Mouse (Mus musculus): ENCODE measurements at regions not wholly inside any gene's neighbourhood (a gene's known extent, or its start where the extent isn't known, plus 50 kb on each side); places are given as distances from the start of the nearest gene placed in this dataset.

DNA sequence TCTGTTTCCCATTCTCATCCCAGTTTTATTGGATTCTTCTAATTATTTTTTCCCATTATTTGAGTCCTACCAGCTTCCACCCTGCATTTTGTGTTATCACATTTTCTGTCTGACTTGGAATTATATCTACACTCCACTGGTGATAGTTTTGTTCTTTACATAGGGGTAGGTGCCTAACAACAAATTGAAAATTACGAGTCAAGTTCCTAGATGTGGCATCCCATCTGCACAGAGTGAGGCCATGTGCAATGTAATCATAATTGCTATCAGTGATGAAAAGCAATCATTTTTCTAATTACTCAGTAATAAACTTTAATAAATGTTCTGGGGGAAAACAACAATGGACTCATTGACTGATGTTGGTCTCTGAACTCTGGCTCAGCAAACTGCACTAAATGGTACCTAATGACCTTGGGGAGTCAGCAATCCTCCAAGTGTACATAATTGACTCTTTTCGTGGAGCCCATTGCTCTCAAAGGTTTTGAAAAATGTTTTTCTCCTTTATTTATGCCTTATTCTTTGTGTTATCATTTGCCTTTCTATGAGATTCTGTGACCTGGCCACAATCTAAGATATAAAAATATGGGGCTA, 250.6 kb upstream of the Rspo3 start:
- WGBS = 57% methylated on average over 2 of the region's 2 CpGs

DNA sequence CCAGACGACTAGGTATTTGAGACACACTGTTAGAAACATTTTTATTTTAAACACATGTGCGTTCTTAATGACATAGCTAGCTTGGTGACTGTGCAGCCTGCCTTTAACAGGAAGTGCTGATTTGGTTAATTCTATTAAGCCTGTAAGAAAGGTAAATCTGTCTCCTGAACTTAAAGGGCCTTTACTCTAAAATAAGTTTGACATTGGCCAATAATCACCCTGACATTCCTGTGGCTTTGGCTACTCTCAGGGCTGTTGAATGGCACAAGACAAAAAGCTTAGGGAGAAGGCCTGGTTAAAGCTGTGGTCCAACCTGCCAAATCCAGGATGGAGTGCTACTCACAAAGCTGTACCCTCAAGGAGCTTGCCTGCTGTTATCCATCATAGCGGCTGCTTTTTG, 201.0 kb upstream of the Rspo3 start:
- Histone ChIP-seq H3K4me1 (no peaks in the 10 kb centered on the region), H3K27ac (replicated peaks) (no peak overlapping the region), H3K27me3 (no peaks in the 10 kb centered on the region), H3K4me2 (replicated peaks) (no peak overlapping the region), H3K4me3 (replicated peaks) (no peak overlapping the region), H3K9me3 (replicated peaks) (no peaks in the 10 kb centered on the region), H3K9ac (no peak overlapping the region), H3K36me3 (no peaks in the 10 kb centered on the region)
- no peak for ATAC-seq (ENCODE audit: insufficient number of reproducible peaks, low FRiP score, low TSS enrichment, low read depth)
- 35% methylated on average over 3 of the region's 3 CpGs for WGBS

More for the DNA sequence above, 250.6 kb upstream of the Rspo3 start:
- no peak overlapping the region for H3K27ac ChIP-seq (replicated peaks)
- no peaks in the 10 kb centered on the region for H3K27me3 ChIP-seq
- no peaks in the 10 kb centered on the region for H3K4me1 ChIP-seq
- no peaks in the 10 kb centered on the region for H3K9me3 ChIP-seq (replicated peaks)
- no peak overlapping the region for H3K9ac ChIP-seq
- H3K4me3 ChIP-seq (replicated peaks) = no peak overlapping the region
- H3K36me3 ChIP-seq = no peaks in the 10 kb centered on the region
- H3K4me2 ChIP-seq (replicated peaks) = no peak overlapping the region
- ATAC-seq (ENCODE audit: insufficient number of reproducible peaks, low FRiP score, low TSS enrichment, low read depth) = no peak

DNA sequence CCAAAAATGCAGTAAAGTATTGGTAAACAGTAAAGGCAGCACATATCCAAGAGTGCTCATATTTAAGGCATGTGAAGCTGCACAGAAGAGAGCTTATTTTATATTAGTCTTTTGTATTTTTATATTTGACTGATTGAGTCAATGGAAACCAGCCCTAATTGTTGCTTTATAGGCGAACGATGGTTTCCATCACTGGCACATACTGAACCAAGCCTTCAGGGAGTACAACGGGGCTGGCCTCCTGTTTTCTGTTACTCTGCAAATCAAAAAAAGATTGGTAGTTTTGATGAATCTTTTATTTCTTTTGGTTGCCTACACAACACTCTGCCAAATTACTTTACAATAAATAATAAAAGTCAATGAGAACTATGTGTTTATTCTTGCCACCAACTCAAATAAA, 189.7 kb upstream of the Rspo3 start:
- no peak overlapping the region for H3K9ac ChIP-seq
- WGBS = 43% methylated on average over 3 of the region's 3 CpGs
- H3K27ac ChIP-seq (replicated peaks) = no peak overlapping the region
- H3K36me3 ChIP-seq = no peaks in the 10 kb centered on the region
- H3K27me3 ChIP-seq = no peaks in the 10 kb centered on the region
- H3K4me3 ChIP-seq (replicated peaks) = no peak overlapping the region
- H3K4me1 ChIP-seq = no peaks in the 10 kb centered on the region
- no peak for ATAC-seq (ENCODE audit: insufficient number of reproducible peaks, low FRiP score, low TSS enrichment, low read depth)
- no peak overlapping the region for H3K4me2 ChIP-seq (replicated peaks)
- H3K9me3 ChIP-seq (replicated peaks) = no peaks in the 10 kb centered on the region

DNA sequence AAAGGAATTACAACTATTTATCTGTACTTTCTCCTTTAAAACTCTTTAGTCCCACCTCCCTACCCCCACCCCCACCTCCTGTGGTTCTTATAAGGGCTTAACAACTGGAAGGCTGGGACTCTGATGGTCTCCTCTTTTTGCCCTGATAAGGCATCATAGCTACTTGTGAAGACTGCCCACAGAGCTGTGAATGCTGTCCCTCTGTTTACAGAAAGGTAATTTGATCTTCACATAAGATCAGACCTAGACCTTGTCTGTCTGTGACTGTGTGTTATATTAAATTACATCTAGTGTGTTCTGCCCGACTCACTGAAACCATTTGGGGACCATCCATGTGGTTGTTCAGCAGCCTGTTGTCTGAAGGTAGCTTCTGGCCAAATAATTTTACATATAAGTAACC, 175.3 kb upstream of the Rspo3 start:
- 11% methylated on average over 1 of the region's 1 CpGs for WGBS
- ATAC-seq (ENCODE audit: insufficient number of reproducible peaks, low FRiP score, low TSS enrichment, low read depth) = no peak
- no peak overlapping the region for H3K4me2 ChIP-seq (replicated peaks)
- H3K27me3 ChIP-seq = no peaks in the 10 kb centered on the region
- no peaks in the 10 kb centered on the region for H3K4me1 ChIP-seq
- H3K36me3 ChIP-seq = no peaks in the 10 kb centered on the region
- no peak overlapping the region for H3K27ac ChIP-seq (replicated peaks)
- no peaks in the 10 kb centered on the region for H3K9me3 ChIP-seq (replicated peaks)
- H3K4me3 ChIP-seq (replicated peaks) = no peak overlapping the region
- no peak overlapping the region for H3K9ac ChIP-seq

DNA sequence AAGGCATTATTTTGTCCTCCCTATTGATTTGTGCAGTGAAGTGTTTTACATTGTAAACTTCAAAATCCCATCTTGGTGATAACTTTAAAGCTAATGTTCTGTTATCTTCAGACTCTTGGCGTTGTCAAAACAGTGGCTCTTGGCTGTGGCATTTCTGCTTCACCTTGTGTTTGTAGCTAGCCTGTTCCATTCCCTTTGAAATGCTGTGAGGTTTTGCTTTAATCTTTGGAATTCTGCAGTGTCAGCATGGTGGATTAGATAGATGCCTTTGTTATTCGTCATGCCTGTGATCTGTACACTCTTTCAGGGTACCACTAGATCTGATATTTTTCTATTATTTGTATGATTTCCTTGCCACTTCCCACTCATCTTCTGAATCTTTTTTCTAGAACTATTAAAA, 173.0 kb upstream of the Rspo3 start:
- WGBS = 46% methylated on average over 2 of the region's 2 CpGs
- Histone ChIP-seq H3K4me1 (no peaks in the 10 kb centered on the region), H3K36me3 (no peaks in the 10 kb centered on the region), H3K27me3 (no peaks in the 10 kb centered on the region), H3K4me3 (replicated peaks) (no peak overlapping the region), H3K9me3 (replicated peaks) (no peaks in the 10 kb centered on the region), H3K9ac (no peak overlapping the region), H3K27ac (replicated peaks) (no peak overlapping the region), H3K4me2 (replicated peaks) (no peak overlapping the region)
- ATAC-seq (ENCODE audit: insufficient number of reproducible peaks, low FRiP score, low TSS enrichment, low read depth) = no peak

DNA sequence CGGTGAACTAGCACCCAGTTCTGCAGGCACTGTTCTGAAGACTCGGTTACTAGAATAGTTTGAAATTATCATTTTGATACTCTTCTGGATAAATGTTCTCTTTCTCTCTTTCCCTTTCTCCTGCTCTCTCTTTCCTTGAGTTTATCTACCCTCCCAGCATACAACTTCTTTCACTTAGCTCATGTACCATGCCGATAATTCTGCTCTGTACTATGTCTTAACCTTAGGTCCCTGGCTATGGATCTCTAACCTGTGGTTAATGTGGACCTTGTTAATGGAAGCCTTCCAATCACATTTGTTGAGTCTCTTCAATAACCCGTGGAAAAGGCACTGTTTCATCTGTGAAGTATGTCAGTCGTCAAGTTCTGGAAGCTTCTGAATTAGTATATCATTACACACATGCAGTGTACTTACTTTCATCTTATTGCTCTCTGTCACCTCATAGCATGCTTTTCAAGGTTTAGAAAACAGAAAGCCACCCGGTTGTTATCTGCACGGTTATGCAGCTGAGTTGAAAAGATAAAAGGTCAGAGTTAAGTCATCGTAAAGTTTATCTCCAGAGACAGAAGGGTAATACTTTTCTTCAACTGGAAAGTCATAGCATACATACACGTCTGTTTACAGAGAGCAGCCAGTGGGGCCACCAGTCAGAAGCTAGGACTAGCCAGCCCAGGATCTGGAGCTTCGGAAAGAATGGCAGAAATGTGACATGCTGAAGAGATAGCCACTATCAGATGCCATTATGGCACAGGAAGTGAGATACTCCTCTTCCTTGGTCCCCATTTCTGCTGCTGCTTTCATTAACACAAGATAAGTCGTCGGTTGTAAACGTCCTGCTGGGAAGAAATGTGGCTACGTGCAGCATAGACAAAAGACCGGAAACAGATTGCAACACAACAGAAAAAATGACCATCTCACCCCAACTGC, 157.6 kb upstream of the Rspo3 start:
- H3K4me1 ChIP-seq = no peaks in the 10 kb centered on the region
- H3K4me2 ChIP-seq (replicated peaks) = no peak overlapping the region
- H3K4me3 ChIP-seq (replicated peaks) = no peak overlapping the region
- no peak for ATAC-seq (ENCODE audit: insufficient number of reproducible peaks, low FRiP score, low TSS enrichment, low read depth)
- H3K27me3 ChIP-seq = no peaks in the 10 kb centered on the region
- no peak overlapping the region for H3K27ac ChIP-seq (replicated peaks)
- H3K36me3 ChIP-seq = no peaks in the 10 kb centered on the region
- no peak overlapping the region for H3K9ac ChIP-seq
- WGBS = 79% methylated on average over 15 of the region's 15 CpGs
- H3K9me3 ChIP-seq (replicated peaks) = no peaks in the 10 kb centered on the region

DNA sequence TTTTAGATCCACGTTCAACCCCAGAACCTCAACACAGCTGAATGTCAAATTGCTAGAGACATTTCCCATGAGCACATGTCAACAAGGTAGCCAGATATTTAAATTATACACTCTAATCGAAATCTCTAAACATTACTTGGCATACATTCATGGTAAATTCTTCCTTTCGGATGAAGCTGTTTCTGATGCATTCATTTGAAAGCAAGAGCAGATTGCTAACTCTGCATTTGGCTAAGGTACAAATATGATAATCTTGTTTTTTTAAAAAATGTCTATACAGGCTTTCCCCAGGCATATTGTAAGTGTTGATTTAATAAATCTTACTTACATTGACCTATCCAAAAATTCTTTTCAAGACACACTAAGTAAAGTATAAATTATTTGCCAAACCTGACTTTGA, 153.9 kb upstream of the Rspo3 start:
- H3K4me3 ChIP-seq (replicated peaks) = no peak overlapping the region
- no peaks in the 10 kb centered on the region for H3K36me3 ChIP-seq
- H3K27me3 ChIP-seq = no peaks in the 10 kb centered on the region
- no peak overlapping the region for H3K27ac ChIP-seq (replicated peaks)
- ATAC-seq (ENCODE audit: insufficient number of reproducible peaks, low FRiP score, low TSS enrichment, low read depth) = no peak
- H3K4me1 ChIP-seq = no peaks in the 10 kb centered on the region
- no peaks in the 10 kb centered on the region for H3K9me3 ChIP-seq (replicated peaks)
- H3K9ac ChIP-seq = no peak overlapping the region
- H3K4me2 ChIP-seq (replicated peaks) = no peak overlapping the region
- 47% methylated on average over 3 of the region's 3 CpGs for WGBS

DNA sequence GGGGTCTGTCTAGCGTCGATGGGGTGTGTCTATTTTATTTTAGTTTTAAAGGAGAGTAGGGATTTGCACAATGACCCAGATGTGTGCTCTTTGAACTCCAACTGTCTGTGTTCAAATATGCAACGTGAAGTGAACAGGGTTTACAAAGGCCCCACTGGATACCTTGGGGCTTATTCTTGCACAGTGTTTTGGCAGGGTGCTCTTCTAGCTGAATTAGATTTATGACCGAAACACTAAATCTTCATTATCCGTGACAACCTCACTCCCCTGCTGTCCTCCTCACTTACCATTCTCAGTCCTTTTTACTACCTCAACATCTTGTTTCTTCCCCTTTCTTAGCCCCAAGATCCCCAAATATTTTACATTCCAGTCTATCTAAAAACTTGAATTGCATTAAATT, 151.3 kb upstream of the Rspo3 start:
- Histone ChIP-seq H3K27ac (replicated peaks) (no peak overlapping the region), H3K9ac (no peak overlapping the region), H3K36me3 (no peaks in the 10 kb centered on the region), H3K27me3 (no peaks in the 10 kb centered on the region), H3K4me2 (replicated peaks) (no peak overlapping the region), H3K9me3 (replicated peaks) (no peaks in the 10 kb centered on the region), H3K4me3 (replicated peaks) (no peak overlapping the region), H3K4me1 (no peaks in the 10 kb centered on the region)
- ATAC-seq (ENCODE audit: insufficient number of reproducible peaks, low FRiP score, low TSS enrichment, low read depth) = no peak
- WGBS = 59% methylated on average over 5 of the region's 5 CpGs

DNA sequence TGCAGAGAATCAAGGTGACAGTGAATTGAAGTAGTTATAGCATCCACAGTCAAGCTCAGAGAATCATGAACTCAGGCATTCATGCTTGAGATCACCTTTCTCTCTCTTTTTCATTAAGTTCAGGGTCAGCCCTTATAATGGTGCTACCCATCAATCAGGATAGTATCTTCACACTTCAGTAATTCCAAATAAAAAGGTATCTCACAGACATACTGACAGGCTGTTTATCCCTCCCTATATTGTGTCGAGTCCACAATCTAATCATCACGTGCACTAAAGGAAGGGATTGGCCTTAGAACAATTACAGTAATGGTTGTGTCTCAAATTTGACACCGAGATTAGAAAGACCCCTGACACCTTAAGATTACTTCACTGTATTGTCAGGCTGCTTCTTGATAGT, 138.7 kb upstream of the Rspo3 start:
- no peaks in the 10 kb centered on the region for H3K36me3 ChIP-seq
- WGBS = 65% methylated on average over 3 of the region's 3 CpGs
- no peaks in the 10 kb centered on the region for H3K27me3 ChIP-seq
- H3K4me3 ChIP-seq (replicated peaks) = no peak overlapping the region
- no peak overlapping the region for H3K9ac ChIP-seq
- no peak for ATAC-seq (ENCODE audit: insufficient number of reproducible peaks, low FRiP score, low TSS enrichment, low read depth)
- H3K4me2 ChIP-seq (replicated peaks) = no peak overlapping the region
- H3K4me1 ChIP-seq = no peaks in the 10 kb centered on the region
- H3K9me3 ChIP-seq (replicated peaks) = no peaks in the 10 kb centered on the region
- H3K27ac ChIP-seq (replicated peaks) = no peak overlapping the region

DNA sequence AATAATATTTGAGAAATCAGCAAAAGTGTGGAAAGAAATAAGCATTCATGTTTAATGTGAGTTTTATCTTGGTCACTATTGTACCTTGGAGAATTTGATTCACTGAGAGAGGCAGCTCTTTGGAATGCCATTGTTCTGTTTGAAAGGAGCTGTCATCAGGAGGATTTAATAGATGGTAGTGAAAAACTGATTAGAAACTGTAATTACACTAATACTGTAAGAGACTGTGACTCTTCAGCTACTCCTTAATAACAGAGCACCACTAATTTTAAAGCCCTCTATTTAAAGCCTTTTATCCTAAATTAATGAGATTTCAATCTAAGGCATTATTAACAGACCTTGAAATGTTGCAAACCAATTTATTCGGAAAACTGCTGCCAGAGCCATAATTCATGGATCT, 126.1 kb upstream of the Rspo3 start:
- Histone ChIP-seq H3K27ac (replicated peaks) (no peak overlapping the region), H3K9ac (no peak overlapping the region), H3K9me3 (replicated peaks) (no peaks in the 10 kb centered on the region), H3K4me1 (no peaks in the 10 kb centered on the region), H3K4me2 (replicated peaks) (no peak overlapping the region), H3K27me3 (no peaks in the 10 kb centered on the region), H3K4me3 (replicated peaks) (no peak overlapping the region), H3K36me3 (no peaks in the 10 kb centered on the region)
- 60% methylated on average over 1 of the region's 1 CpGs for WGBS
- ATAC-seq (ENCODE audit: insufficient number of reproducible peaks, low FRiP score, low TSS enrichment, low read depth) = no peak

DNA sequence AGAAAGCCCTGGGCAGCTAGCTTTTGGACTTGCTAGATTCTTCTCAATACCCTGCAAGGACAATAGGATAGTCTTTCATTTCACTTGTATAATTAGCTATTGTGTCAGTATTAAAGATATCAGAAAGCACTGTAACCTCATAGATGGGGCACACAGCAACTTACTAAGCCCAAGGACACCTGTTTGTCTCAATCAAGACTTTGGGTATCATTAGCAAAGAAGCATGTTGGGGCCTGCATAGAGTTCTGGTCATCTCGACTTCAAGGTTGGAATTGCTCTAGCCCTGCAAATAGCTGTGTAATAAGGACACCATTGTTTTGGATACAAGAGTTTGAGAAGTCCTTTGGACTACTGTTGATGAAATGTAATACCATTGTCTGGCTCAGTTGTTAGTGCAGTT, 104.6 kb upstream of the Rspo3 start:
- Histone ChIP-seq H3K9ac (no peak overlapping the region), H3K27me3 (no peaks in the 10 kb centered on the region), H3K27ac (replicated peaks) (no peak overlapping the region), H3K4me3 (replicated peaks) (no peak overlapping the region), H3K4me1 (no peaks in the 10 kb centered on the region; the same call in 1 of the 2 replicates), H3K36me3 (no peaks in the 10 kb centered on the region), H3K4me2 (replicated peaks) (no peak overlapping the region), H3K9me3 (replicated peaks) (no peaks in the 10 kb centered on the region)
- WGBS = 61% methylated on average over 1 of the region's 1 CpGs
- no peak for ATAC-seq (ENCODE audit: insufficient number of reproducible peaks, low FRiP score, low TSS enrichment, low read depth)

DNA sequence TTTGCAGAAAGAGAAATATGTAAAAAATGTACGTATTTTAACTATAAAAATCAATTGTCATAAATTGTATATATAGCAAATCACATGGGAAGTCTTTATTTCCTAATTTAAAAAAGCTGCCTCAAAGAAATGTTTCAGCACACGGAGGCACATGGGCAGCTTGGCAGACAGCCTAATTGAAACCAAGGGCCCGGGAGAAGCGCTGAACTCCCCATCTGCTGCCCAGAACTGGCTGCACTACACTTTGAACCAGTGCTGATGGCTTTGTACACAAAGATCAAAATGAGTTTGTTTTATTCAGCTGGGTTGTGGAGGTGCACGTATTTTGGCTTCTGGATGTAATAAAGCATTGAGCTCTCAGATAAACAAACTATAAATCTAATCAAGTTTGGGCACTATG, 100.2 kb upstream of the Rspo3 start:
- Histone ChIP-seq H3K9ac (no peak overlapping the region), H3K9me3 (replicated peaks) (no peaks in the 10 kb centered on the region), H3K36me3 (no peaks in the 10 kb centered on the region), H3K4me1 (no peaks in the 10 kb centered on the region; the same call in 1 of the 2 replicates), H3K27ac (replicated peaks) (no peak overlapping the region), H3K4me2 (replicated peaks) (no peak overlapping the region), H3K4me3 (replicated peaks) (no peak overlapping the region), H3K27me3 (no peaks in the 10 kb centered on the region)
- no peak for ATAC-seq (ENCODE audit: insufficient number of reproducible peaks, low FRiP score, low TSS enrichment, low read depth)
- 26% methylated on average over 5 of the region's 5 CpGs for WGBS
